Mouse (Mus musculus) erythroblast, embryonic 14.5 days (primary cell): ENCODE measurements around the gene Lkaaear1.

Experiments
- GATA1 ChIP-seq: IDR thresholded peaks from 2 replicates; pipeline ENCODE4 v1.6.1; 2012; ENCODE audit warnings: low read length, inconsistent platforms, mixed read lengths
- TAL1 ChIP-seq: IDR thresholded peaks from 3 replicates; pipeline ENCODE4 v1.6.1; 2012; ENCODE audit warnings: low read length, inconsistent platforms, mixed read lengths

DNA sequence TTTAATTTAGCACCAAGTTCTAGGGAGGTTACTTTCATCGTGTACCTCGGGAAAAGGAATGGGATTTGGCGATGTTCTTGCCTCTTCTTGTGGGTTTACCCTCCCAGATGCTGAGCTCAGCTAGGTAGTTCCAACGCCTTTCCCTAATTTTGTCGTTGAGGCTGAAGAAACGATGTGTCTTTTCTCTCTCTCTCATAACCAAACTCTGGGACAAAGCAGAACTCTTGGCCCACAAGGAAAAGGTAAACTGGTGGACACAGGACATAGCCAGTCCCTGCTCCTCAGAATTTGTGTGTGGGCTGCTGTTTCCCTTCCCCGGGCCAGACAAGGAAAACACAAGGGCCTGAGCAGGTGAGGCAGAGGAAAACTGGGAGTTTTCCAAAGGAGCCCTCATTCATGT, 26.3 kb downstream of the Lkaaear1 start:
- TF ChIP-seq GATA1 (no peak), TAL1 (no peak)
